Mouse (Mus musculus): ENCODE results near the gene Prc1. TPM values are rescaled to one million over a fixed set of nuclear protein-coding genes. Genes with fewer than 3 reads are reported as not detected.

The Prc1 gene
- polyA plus RNA-seq, 1 experiment, result 3.0 TPM

DNA sequence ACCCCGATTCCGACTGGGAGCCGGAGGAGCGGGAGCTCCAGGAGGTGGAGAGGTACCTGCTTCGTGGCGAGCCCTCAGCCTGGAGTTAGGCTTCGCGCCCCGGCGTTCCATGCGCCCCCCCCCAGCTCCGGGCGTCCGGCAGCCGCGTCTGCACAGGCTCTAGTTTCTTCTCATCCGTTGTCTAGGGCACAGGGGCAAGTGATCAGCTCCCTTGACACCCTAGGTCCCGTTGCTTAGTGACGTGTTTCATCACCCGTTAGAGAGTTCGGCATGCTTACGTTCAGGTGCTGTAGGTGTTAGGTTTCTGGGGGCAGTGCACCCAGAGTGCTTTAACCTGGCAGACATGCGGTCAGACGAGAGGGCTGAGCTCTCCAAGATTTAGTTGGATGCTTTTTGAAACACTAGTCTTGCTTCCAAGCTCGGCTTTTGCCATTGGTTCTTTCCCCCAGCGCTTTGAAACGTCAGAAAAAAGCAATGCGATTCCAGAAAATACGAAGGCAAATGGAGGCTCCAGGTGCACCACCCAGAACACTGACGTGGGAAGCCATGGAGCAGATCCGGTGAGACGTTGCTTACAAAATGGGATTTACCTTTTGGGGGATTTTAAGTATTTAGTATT lies 32.8 kb upstream of the Prc1 start:
- Histone ChIP-seq H3K4me1 (ENCODE audit: control insufficient read depth, insufficient read depth, low read length) (peaks cover 2% of the 10 kb centered on the region; the same call in 1 of the 2 replicates), H3K27ac (ENCODE audit: insufficient read depth, low read length) (peak overlapping the region; percentile 36), H3K4me3 (ENCODE audit: insufficient read depth, low read length) (peak overlapping the region; percentile 86)
- TF ChIP-seq CTCF (IDR thresholded peaks at IDR 0.05; ENCODE audit: extremely low read depth, insufficient read depth, low read length) (no peak), POLR2A (IDR thresholded peaks at IDR 0.05; ENCODE audit: extremely low read depth, insufficient read depth, low read length) (peak; percentile 41; the same call in 1 of the 2 replicates)

DNA sequence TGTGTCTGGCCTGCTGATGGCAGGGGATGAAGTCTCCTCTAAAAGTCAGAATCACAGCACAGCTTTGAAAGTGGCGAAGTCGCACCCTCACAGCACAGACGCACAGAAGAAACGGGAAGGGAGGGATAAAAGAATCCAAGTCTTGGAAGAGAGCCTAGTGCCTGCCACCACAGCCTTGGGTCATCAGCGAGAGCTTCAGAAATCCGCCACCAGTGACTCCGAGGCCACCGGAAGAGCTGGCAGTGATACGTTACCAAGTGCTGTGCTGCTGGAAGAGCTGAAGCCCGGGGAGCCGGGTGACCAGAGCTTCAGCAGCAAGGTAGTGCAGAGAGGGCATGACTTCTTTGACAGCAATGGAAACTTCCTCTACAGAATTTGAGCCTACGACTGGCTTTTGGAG lies 29.6 kb upstream of the Prc1 start:
- H3K27ac ChIP-seq (ENCODE audit: insufficient read depth, low read length), result no peak overlapping the region
- H3K4me1 ChIP-seq (ENCODE audit: control insufficient read depth, insufficient read depth, low read length), result peaks cover 3% of the 10 kb centered on the region; the same call in 1 of the 2 replicates
- TF ChIP-seq CTCF (IDR thresholded peaks at IDR 0.05; ENCODE audit: extremely low read depth, insufficient read depth, low read length), result no peak
- no peak for TF ChIP-seq POLR2A (IDR thresholded peaks at IDR 0.05; ENCODE audit: extremely low read depth, insufficient read depth, low read length)
- no peak overlapping the region for H3K4me3 ChIP-seq (ENCODE audit: insufficient read depth, low read length)

DNA sequence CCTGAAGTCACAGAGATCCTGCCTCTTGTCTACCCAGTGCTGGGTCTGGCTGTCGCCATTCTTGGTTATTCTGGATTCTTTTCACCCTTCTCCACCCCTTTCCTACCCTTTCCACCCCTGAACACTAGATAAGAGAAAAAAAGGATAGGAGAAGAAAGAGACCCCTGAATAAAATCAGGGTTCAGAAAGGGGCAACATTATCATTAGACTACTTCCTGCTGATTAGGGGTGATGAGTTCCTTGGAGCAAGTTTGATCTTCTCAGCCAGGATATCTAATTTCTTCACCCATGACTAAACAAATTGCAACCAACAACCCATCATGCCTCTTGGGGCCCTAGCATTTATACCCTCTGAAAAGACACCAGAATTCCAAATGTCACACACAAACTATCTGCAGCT lies 26.5 kb upstream of the Prc1 start:
- Histone ChIP-seq H3K4me3 (ENCODE audit: insufficient read depth, low read length) (no peak overlapping the region), H3K27ac (ENCODE audit: insufficient read depth, low read length) (no peak overlapping the region), H3K4me1 (ENCODE audit: control insufficient read depth, insufficient read depth, low read length) (peaks cover 1% of the 10 kb centered on the region; the same call in 1 of the 2 replicates)
- TF ChIP-seq CTCF (IDR thresholded peaks at IDR 0.05; ENCODE audit: extremely low read depth, insufficient read depth, low read length) (no peak), POLR2A (IDR thresholded peaks at IDR 0.05; ENCODE audit: extremely low read depth, insufficient read depth, low read length) (no peak)

DNA sequence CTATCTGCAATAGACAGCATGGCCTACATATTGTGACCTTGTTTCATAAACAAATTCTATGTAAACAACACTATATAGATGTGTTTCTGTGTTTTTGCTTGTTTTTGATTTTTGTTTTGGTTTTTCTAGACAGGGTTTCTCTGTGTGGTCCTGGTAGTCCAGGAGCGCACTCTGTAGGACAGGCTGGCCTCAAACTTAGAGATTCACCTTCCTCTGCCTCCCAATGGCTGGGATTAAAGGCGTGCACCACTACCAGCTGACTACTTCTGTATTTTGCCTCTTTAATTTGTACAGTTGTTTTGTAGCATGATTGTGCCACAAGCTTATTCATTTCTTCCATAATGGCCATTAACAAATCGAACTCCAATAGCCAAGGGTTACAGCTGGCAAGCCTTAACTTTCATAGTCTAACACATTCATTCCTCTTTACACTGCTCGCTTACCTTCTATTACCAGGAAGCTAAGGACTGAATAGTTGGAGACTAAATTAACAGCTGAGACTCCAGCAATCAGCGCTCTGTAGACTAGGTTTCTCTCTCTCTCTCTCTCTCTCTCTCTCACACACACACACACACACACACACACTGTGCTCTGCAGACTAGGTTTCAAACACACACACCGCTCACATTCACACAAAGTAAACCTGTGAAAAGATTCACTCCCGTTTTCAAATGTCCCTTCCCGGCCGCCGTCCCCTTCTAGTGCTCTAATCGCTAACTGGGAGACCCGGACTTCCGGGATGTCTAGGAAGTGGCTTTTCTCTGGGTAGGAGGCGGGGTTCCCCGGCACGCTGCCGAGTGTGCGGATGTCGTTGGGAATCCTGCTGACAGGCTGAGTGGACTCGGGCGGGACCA lies 25.1 kb upstream of the Prc1 start, which contains the start of gene Vps33b:
TSS of gene Vps33b (plus strand) at position 753 of the 854 bp plus-strand sequence.
- 0 out of 2 replicates have a peak, but pooled peaks have one; percentile 29 for TF ChIP-seq POLR2A (IDR thresholded peaks at IDR 0.05; ENCODE audit: extremely low read depth, insufficient read depth, low read length)
- no peak for TF ChIP-seq CTCF (IDR thresholded peaks at IDR 0.05; ENCODE audit: extremely low read depth, insufficient read depth, low read length)
- H3K27ac ChIP-seq (ENCODE audit: insufficient read depth, low read length), result no peak within 1 kb of the TSS
- peak within 1 kb of the TSS; percentile 89 for H3K4me3 ChIP-seq (ENCODE audit: insufficient read depth, low read length)
- H3K4me1 ChIP-seq (ENCODE audit: control insufficient read depth, insufficient read depth, low read length), result peaks cover 1% of the 10 kb centered on the region; the same call in 1 of the 2 replicates

DNA sequence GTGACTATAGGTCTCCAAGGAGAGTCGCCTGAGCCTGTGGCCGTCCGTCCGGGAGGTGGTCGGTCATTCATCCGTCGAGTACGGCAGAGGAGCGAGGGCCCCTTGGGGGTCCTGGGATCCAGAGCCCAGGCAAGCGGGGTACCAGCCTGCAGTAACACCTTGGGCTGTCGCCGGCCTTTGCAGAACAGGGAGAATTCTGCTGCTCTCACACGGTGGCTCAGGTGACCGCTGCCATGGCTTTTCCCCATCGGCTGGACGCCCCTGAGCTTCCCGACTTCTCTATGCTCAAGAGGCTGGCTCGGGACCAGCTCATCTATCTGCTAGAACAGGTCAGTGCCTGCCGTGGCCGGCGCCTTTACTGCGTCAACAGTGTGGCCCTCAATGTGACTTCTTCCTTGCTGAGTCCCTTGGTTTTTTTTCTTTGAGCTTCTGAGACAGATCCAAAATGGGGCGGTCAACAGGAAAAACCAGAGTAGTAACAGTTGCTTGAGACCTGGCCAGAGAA lies 24.4 kb upstream of the Prc1 start:
- peak overlapping the region; percentile 89 for H3K4me3 ChIP-seq (ENCODE audit: insufficient read depth, low read length)
- TF ChIP-seq CTCF (IDR thresholded peaks at IDR 0.05; ENCODE audit: extremely low read depth, insufficient read depth, low read length), result no peak
- peaks cover 1% of the 10 kb centered on the region; the same call in 1 of the 2 replicates for H3K4me1 ChIP-seq (ENCODE audit: control insufficient read depth, insufficient read depth, low read length)

DNA sequence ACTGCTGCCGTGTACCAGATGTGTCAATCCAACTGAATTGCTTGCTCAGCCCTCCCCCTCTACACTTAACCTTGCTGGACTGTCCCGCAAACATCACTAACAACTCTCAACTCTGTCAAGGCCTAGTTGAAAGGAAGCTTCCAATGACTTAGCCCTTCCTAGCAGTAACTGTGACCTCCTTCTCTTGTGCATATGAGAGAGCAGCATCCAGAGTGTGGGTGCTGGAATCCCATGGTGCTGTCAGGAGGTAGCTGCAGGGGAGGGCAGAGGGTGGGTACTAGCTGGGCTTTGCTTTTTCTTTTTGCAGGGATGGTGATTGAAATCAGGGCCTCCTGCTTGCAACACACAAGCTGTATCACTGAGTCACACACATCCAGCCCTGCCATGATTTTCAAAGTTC lies 20.8 kb upstream of the Prc1 start:
- no peak overlapping the region for H3K27ac ChIP-seq (ENCODE audit: insufficient read depth, low read length)
- no peak for TF ChIP-seq CTCF (IDR thresholded peaks at IDR 0.05; ENCODE audit: extremely low read depth, insufficient read depth, low read length)
- TF ChIP-seq POLR2A (IDR thresholded peaks at IDR 0.05; ENCODE audit: extremely low read depth, insufficient read depth, low read length), result no peak
- H3K4me3 ChIP-seq (ENCODE audit: insufficient read depth, low read length), result no peak overlapping the region
- H3K4me1 ChIP-seq (ENCODE audit: control insufficient read depth, insufficient read depth, low read length), result peaks cover 1% of the 10 kb centered on the region; the same call in 1 of the 2 replicates

More for the DNA sequence above, 24.4 kb upstream of the Prc1 start:
- H3K27ac ChIP-seq (ENCODE audit: insufficient read depth, low read length), result no peak overlapping the region

DNA sequence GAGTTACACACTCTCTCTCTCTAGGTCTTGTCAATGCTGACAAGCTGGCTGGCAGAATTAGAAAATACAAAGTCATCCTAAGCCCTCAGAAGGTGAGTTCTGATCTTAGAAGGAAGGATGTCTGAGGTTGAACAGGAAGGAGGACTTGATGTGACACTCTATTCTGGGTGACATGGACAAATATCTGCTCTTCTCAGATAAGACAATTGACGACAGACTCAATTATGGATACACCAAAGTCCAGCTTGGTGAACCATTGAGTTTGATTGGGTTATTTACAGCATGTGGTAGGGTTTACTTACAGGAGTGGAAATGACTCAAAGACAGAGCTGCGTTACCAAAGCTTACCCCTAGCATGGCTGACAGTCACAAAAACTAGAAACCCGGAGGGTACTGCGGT lies 17.9 kb upstream of the Prc1 start:
- H3K27ac ChIP-seq (ENCODE audit: insufficient read depth, low read length), result no peak overlapping the region
- no peak overlapping the region for H3K4me3 ChIP-seq (ENCODE audit: insufficient read depth, low read length)
- no peaks in the 10 kb centered on the region for H3K4me1 ChIP-seq (ENCODE audit: control insufficient read depth, insufficient read depth, low read length)
- TF ChIP-seq POLR2A (IDR thresholded peaks at IDR 0.05; ENCODE audit: extremely low read depth, insufficient read depth, low read length), result no peak
- TF ChIP-seq CTCF (IDR thresholded peaks at IDR 0.05; ENCODE audit: extremely low read depth, insufficient read depth, low read length), result no peak

DNA sequence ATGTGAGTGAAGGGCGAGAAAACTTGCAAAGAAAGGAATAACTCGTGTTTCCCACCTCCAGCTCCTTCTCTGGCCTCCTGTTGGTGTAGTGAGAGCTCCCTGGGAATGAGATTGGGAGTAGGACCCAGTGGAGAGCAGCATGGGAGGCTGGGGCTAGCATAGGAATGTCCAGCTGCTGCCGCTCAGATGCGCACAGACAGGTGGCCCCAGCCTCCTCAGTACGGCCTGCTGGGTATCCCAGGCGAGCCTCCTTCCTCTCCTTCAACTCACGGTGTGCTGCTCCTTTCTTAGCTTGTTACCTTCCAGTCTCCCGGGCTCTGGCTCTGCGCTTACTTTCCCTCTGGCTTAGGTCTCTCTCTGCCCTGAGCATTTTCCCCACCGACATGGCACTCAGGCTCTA lies 14.2 kb upstream of the Prc1 start:
- Histone ChIP-seq H3K4me3 (ENCODE audit: insufficient read depth, low read length) (no peak overlapping the region), H3K27ac (ENCODE audit: insufficient read depth, low read length) (no peak overlapping the region), H3K4me1 (ENCODE audit: control insufficient read depth, insufficient read depth, low read length) (no peaks in the 10 kb centered on the region)
- TF ChIP-seq POLR2A (IDR thresholded peaks at IDR 0.05; ENCODE audit: extremely low read depth, insufficient read depth, low read length) (no peak), CTCF (IDR thresholded peaks at IDR 0.05; ENCODE audit: extremely low read depth, insufficient read depth, low read length) (no peak)

DNA sequence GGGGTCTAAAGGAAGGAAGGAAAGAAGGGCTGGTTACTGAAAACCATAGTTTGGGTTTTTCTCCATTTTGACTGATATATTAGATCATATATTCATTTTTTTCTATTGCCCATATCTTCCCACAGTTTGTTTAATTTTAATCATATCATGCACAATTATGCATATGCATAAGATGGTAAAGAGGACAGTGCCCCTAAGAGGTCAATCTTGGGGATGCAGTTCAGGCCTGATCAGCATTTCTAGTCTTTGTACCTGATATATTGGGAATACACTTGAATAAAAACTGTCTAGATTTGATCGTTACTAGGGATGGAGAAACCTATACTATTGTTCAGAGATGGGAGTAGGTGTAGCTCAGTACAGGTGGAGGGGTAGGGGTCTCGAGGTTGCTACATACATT lies 13.3 kb upstream of the Prc1 start:
- Histone ChIP-seq H3K4me1 (ENCODE audit: control insufficient read depth, insufficient read depth, low read length) (no peaks in the 10 kb centered on the region), H3K27ac (ENCODE audit: insufficient read depth, low read length) (no peak overlapping the region), H3K4me3 (ENCODE audit: insufficient read depth, low read length) (no peak overlapping the region)
- TF ChIP-seq CTCF (IDR thresholded peaks at IDR 0.05; ENCODE audit: extremely low read depth, insufficient read depth, low read length) (no peak), POLR2A (IDR thresholded peaks at IDR 0.05; ENCODE audit: extremely low read depth, insufficient read depth, low read length) (no peak)
